Mouse (Mus musculus) MEL (cell line): ENCODE results near the gene Osbpl10.

Experiments used
- CTCF ChIP-seq, 3 experiments: IDR thresholded peaks in 2 of 3; conservative IDR thresholded peaks in 1 of 3; 2 replicates each; pipeline ENCODE4 v1.5.1; 2011 to 2012; ENCODE audit warnings: low read length in 3 of 3, low read depth in 2 of 3, mild to moderate bottlenecking in 2 of 3, improper control_type of control experiment in 1 of 3, inconsistent platforms in 1 of 3, mixed read lengths in 1 of 3, moderate library complexity in 1 of 3; ENCODE audit not compliant: control insufficient read depth in 1 of 3, insufficient read depth in 1 of 3, poor library complexity in 1 of 3, severe bottlenecking in 1 of 3
- EP300 ChIP-seq, 2 experiments: IDR thresholded peaks; 2 replicates each; pipeline ENCODE4 v1.6.1; 2011; ENCODE audit warnings: improper control_type of control experiment in 2 of 2, low read length in 2 of 2, low read depth in 1 of 2, mild to moderate bottlenecking in 1 of 2
- GATA1 ChIP-seq: IDR thresholded peaks from 2 replicates; pipeline ENCODE4 v1.6.1; 2011; ENCODE audit warnings: low read depth, low read length, improper control_type of control experiment

DNA sequence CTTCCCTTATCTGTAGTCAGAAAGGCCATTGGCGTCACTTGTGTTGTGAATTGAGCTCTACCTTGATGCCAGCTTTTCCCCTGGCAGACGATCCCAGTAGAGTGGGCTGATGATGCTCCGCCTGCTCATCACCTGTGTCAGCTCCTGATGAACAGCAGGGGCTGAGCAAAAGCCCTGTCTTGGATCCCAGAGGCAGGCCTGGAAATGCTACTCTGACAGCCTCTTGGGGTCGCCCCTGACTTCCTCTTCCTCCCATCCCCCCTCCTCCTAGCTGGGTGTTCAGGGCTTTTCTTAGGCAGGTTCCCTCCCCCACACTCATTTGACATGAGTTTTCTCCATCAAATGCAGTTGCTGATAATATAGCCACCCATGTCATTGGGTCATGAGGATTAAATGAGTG is 250.8 kb downstream of the Osbpl10 start:
- TF ChIP-seq CTCF (IDR thresholded peaks at IDR 0.05 in 2 of 3, conservative IDR thresholded peaks at IDR 0.05 in 1 of 3; ENCODE audit: control insufficient read depth in 1 of 3, insufficient read depth in 1 of 3, low read depth in 2 of 3, low read length in 3 of 3, poor library complexity in 1 of 3, severe bottlenecking in 1 of 3) = no peak
- no peak for TF ChIP-seq EP300 (IDR thresholded peaks at IDR 0.05; ENCODE audit: low read depth in 1 of 2, low read length in 2 of 2)
- TF ChIP-seq GATA1 = no peak
